Mouse (Mus musculus): Measurements from ENCODE around the gene Rapgef2.

Rapgef2 gene

DNA sequence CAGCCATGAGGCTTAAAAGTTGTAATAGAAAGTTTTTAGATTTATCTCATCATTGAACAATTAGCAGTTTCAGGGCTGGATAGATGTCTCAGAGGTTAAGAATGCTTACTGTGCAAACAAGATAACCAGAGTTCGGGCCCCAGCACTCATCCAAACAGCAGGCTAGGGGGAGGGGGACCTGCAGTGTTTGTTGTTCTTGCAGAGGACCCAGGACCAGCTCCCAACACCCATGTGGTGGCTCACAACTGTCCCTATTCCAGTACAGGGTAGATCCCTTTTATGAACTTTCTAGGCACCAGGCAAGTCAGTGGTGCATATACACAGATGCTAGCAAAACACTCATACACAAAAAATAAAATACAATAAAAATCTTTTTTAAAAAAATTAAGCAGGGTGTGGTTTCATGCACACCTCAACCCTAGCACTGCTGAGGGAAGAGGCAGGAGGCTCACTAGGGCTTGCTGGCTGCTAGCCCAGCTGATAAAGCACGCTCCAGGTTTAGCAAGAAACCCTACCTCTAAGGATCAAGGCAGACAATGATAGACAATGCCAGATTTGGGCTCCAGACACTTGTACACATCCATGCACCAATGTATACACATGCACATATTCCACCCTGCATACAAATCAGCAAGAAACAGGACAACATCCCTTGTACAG, 118.0 kb downstream of the Rapgef2 start:
- no peak for DNase-seq (ENCODE audit: low spot score in 2 of 2)

DNA sequence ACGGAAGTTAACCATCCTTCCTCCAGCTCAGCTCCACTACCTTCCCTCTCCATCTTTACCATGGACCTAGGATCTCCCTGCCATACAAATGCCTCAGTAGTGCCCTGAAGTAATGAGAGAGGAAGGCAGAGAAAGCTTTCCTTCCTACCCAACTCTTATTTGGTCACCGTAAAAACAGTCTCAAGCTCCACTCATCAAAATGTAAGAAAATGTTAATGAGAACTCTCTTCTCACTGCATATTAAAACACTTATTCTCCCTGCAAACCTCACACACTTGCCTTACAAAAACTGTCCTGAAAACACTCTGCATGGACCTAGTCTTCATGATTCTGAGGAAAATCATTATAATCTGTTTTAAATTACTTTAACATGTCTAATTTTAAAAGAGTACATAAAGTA, 118.7 kb downstream of the Rapgef2 start:
- no peak for DNase-seq (ENCODE audit: low spot score in 2 of 2)

DNA sequence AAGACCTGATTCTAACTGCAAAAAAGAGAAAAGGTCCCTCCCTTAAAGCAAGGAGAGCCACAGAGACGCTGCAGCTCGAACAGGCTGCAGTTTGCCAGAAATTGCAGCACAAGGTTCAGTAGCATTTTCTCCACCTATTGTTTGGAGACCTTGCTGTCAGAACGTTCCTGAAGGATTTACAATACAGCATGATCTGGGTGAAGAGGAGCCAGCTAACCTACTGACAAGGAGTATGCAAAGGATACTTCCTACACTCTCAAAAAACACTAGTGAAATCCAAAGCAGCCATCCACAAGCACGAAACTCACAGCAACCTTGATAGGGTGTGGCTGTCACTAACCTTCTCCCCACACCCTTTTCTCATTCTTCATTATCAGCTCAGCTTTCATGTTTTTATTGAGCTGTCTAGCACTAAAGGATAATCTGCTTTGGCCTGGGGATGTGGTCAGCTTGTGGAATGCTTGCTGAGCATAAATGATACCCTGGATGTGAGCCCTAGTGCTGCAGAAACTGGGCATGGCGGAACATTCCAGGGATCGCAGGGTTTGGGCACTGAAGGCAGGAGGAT, 124.4 kb downstream of the Rapgef2 start:
- no peak for DNase-seq (ENCODE audit: low spot score in 2 of 2)

GRCm38 (mm10) chr3:79161093-79161723, 125.1 kb downstream of the Rapgef2 start:
- DNase-seq (ENCODE audit: low spot score in 2 of 2): no peak

DNA sequence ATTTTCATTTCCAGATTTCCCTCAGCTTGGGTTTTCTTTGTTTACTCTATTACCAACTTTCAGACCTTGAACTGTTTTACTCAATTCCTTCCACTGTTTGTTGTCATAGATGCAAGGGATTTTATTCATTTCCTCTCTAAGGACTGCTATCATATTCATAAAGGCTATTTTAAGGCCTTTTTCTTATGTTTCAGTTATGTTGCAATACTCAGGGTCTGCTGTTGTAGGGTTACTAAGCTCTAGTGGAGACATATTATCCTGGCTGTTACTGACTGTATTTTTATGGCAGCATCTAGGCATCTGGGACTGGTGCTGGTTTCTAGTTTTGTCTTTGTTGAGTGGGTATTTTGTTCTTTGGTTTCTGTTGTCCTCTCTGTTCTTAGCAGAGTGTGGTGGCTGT, 128.1 kb downstream of the Rapgef2 start:
- DNase-seq (ENCODE audit: low spot score in 2 of 2): no peak

- no peak for DNase-seq (ENCODE audit: low spot score in 2 of 2)
Measured at GRCm38 (mm10) chr3:79153039-79153487, 133.3 kb downstream of the Rapgef2 start.

DNA sequence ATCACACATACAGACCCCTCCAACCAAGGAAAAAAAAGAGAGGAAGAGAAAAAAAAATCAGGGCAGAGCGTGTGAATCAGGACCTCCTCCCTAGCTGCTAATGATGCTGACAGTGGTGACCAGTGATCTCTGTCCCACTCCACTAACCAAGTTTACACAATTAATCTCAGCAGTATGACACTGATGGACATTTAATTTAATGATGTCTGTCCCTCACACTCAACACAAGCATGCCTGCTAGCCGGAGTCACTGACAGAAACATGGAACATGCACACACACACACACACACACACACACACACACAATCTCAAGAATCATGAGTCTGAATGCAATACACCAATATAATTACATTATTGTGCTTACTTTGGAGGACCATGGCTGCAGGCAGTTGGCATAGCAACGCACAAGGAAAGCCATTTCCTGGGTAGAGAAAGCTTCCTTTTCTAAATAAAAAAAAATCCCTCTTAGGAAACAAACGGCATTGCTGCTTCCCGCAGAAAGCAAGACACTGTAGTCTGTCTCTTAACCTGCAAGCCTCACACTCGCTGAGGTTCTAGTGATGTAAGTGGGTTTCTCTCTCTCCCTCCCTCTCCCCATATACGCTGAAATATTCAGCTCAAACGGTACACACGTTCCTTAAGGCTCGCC, 140.8 kb downstream of the Rapgef2 start:
- no peak for DNase-seq (ENCODE audit: low spot score in 2 of 2)

DNA sequence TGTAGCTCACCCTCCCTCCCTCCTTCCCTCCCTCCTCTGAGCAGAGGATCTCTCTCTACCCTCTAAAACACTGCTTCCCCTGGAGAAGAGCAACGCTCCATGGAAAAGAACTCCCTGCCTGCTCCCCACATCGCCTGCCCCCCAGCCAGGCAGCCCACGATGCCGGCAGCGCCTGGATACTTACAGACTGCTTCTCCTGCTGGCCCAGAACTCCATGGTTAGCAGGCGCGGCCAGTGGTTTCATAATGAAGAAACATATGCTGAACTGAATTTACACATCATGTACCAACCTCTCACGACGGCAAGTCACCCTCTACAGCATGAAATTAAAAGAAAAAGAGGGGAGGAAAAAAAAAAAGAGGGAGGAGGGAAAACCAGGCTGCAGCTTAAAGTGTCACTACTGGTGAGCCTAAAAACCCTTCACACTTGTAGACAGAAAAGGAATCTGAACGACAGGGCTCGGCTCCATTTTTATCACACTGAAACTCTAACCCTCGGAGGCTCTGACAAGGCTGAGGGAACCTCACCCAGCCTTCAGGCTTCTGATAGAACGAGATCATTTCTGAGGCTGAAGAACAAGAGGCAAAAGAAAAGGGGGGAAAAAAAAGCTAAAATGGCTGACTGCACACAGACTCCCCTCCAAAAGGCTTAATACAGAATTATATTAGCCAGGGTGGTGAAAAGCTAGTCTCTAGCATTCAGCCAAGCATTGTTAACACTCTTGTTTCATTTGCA, 141.5 kb downstream of the Rapgef2 start:
- no peak for DNase-seq (ENCODE audit: low spot score in 2 of 2)

DNA sequence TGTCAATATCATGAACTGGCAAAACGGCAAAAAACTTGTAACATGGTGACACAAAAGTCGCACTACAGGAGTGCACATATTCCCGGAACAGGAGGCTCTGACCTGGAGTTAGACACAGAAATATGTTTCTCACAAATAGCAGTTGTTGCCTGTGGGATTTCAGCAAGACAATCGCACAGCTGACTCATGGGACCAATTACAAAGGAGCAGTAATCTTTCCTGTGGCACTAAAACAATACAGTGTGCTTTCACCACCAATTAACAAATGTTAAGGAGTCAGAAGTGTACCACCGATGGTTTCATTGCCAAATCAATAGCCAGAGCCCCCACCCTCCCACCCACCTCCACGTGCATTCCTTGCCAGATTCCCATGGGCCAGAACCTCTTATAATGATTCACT, 142.2 kb downstream of the Rapgef2 start:
- DNase-seq (ENCODE audit: low spot score in 2 of 2): no peak

DNA sequence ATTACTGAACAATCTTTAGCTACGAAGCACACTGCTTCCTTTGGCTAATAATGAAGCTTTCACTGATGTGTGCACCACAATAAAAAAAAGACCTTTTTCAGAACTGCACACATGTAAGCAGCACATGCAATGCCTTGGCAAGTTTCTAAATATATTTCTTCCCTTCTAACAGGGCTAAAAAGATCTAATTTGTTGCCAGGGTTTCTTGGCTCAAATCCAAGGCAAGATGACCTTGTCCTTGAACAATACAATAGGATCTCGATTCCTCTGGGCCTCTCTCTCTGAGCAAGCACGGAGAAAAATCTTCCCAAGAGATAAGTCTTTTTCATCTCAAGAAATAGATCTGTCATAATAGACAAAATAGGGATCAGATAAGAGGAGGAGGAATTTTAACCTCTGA, 147.1 kb downstream of the Rapgef2 start:
- no peak for DNase-seq (ENCODE audit: low spot score in 2 of 2)

- DNase-seq (ENCODE audit: low spot score in 2 of 2): no peak
Measured at GRCm38 (mm10) chr3:79138601-79139000, 147.7 kb downstream of the Rapgef2 start.

- DNase-seq (ENCODE audit: low spot score in 2 of 2): no peak
Measured at GRCm38 (mm10) chr3:79130991-79131390, 155.3 kb downstream of the Rapgef2 start.

DNA sequence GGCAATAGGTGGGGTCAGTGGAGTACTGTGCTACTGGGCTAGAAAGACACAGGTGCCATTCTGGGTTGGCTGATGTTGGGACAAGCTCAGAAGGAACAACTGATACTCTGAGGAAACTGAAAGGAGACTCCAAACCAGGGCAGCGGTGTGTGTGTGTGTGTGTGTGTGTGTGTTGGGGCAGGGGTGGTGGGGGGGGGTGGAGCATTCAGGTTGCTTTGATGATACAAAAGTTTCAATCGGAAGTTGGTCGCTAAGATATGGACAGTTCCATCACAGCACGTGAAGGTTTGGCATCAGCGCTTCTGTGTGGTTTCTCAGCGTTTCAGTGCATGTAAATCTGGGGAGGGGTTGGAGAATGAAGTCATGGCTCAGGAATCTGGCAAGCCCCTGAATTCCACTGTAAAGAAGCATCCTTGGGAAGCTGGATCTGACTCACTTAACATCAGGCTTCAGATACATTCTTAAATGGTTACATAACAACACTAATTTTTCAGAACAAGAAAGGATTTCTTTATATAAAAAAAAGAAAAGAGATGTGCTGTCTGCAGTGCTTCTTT, 157.2 kb downstream of the Rapgef2 start:
- DNase-seq (ENCODE audit: low spot score in 2 of 2): no peak

DNA sequence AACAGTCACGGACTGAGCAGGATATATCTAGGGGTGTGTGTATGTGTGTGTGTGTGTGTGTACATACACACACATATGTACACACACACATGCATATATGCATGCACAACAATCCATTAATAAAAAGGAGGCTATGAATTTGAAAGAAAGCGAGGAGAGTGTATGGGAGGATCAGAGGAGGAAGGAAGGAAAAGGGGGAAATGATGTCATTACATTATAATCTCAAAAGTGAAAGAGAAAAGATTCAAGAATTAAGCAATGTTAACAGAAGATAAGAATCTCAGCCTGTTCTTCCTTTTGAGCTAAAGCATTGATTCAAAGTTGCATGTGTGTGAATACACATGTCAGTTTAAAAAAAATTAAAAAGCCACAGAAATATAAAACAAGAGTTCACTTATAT, 158.5 kb downstream of the Rapgef2 start:
- DNase-seq (ENCODE audit: low spot score in 2 of 2): no peak

DNA sequence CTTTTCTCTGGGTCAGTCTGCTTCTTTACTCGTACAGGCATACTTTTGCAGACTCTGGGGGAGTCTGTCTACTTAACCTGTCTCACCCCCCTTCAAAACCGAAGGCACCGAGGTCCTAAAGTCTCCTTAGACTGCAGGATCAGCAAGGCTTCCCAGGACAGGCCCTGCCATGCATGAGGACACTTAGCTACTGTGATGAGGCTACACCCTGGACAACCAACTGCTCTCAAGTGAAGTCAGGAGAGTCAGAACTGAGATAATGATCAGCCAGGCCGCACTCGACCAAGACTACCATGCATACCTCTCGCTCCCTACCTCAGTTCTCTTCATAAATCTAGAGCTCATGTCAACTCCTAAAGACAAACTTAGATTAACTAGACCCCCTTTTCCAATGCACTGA, 159.5 kb downstream of the Rapgef2 start:
- no peak for DNase-seq (ENCODE audit: low spot score in 2 of 2)

- DNase-seq (ENCODE audit: low spot score in 2 of 2): no peak
Measured at GRCm38 (mm10) chr3:79121391-79121790, 164.9 kb downstream of the Rapgef2 start.

- no peak for DNase-seq (ENCODE audit: low spot score in 2 of 2)
Measured at GRCm38 (mm10) chr3:79119983-79120382, 166.3 kb downstream of the Rapgef2 start.

DNA sequence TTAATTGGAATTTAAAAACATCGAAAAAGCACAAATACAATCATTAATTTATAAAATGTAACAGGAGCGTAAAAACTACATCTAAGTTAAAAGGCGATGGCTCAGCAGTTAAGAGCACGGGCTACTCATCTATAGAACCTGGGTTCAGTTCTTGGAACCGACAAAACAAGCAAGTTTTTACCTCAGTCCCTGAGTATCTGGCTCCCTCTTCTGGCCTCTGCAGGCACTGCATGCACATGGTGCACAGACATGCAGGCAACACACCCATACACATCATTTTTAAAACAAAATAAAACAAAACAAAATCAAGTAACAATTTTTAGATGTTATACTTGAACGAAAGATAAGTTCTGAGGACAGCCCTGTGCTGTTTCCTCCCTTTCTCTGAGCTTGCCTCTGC, 176.2 kb downstream of the Rapgef2 start:
- peak in 1 of 2 experiments; percentile 28 for DNase-seq (ENCODE audit: low spot score in 2 of 2)

DNA sequence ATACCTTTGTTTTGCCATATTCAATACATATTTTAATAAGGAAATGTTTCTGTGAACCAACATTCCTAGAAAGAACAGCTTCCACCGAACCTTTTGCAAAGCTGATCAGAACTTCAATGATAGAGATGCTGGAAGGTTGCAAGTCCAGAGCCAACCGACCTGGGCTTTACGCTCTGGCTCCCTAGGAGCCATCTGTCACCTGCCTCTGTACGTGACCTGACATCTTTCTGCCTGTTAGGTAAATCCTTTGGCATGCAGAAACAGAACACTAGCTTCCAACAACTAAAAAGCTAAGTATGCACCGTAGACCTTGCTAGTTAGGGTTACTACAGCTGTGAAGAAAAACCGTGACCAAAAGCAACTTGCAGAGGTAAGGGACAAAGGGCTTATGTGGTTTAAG, 178.1 kb downstream of the Rapgef2 start:
- DNase-seq (ENCODE audit: low spot score in 2 of 2): no peak

- DNase-seq (ENCODE audit: low spot score in 2 of 2): no peak
Measured at GRCm38 (mm10) chr3:79106360-79106759, 180.0 kb downstream of the Rapgef2 start.

DNA sequence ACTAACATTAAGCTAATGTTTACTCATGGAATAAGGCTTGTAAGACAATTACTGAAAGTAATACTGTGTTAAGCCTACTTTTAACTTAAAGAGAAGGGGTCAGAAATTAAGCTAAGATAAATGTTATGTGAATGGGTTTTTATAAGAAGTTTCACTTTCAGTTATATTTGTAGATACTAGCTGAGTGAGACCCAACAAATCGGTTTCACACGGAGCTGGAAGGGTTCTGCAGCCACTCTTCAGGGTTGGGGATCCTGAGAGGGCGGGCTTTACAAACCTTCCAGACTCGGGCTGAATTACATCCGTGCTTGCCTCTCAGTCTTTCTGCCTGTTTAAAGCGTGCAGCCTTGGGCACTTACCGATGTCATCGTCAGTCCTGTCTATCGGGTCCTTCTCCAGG, 182.7 kb downstream of the Rapgef2 start:
- DNase-seq (ENCODE audit: low spot score in 2 of 2): no peak

DNA sequence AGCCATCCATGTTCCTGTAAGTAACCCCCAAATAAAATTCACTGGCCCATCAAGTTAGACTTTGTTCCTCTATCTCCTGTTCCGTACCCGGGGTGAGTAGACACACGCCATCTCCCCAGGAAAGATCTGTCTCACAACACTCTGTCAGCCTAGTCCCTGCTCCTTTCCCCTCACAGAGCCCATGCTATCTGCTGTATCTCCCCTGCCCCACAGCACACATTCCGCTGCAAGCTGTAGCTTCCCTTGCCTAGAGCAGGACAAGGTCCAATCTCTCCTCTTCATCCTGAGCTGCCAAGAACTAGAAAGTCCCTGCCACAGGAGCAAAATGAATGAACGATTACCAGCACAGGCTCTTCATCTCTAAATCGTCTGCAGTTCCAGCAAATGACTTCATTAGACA, 184.6 kb downstream of the Rapgef2 start:
- DNase-seq (ENCODE audit: low spot score in 2 of 2): no peak

Data from spleen, postnatal 14 days (tissue).